Mouse (Mus musculus) lung, embryonic 14.5 days (tissue): ENCODE measurements around the gene Ehmt2. TPM values are rescaled to one million over a fixed set of nuclear protein-coding genes. Genes with fewer than 3 reads are reported as not detected.
A peak's percentile ranks its signal among the peaks of the same experiment; 100 is the strongest.

ENCODE experiments used
- ATAC-seq: fragments of 200-750 bp; cut with Nextera tagmentation; 2 replicates; pipeline ENCODE4 v1.8.0; 2017; ENCODE audit warnings: mild to moderate bottlenecking, moderate TSS enrichment, moderate library complexity; ENCODE audit not compliant: insufficient read depth
- DNase-seq: peaks from one replicate; pipeline ENCODE4 v3.0.0-alpha.2; 2015
- H3K27ac ChIP-seq: fragments of 300-500 bp; sonication (generic); 2 replicates; pipeline ENCODE4 v1.5.1; 2014; ENCODE audit warnings: low read depth, mild to moderate bottlenecking, moderate library complexity
- H3K27me3 ChIP-seq: fragments of 300-500 bp; sonication (generic); 2 replicates; pipeline ENCODE4 v1.6.1; 2014; ENCODE audit warnings: low read length, control low read depth; ENCODE audit not compliant: insufficient read depth
- H3K36me3 ChIP-seq: fragments of 300-500 bp; sonication (generic); 2 replicates; pipeline ENCODE4 v1.6.1; 2014; ENCODE audit warnings: control low read depth; ENCODE audit not compliant: insufficient read depth
- H3K4me1 ChIP-seq: fragments of 300-500 bp; sonication (generic); 2 replicates; pipeline ENCODE4 v1.6.1; 2014; ENCODE audit warnings: antibody characterized with exemption, control low read depth; ENCODE audit not compliant: insufficient read depth
- H3K4me2 ChIP-seq: fragments of 300-500 bp; sonication (generic); 2 replicates; pipeline ENCODE4 v1.6.1; 2014; ENCODE audit warnings: mild to moderate bottlenecking
- H3K4me3 ChIP-seq: fragments of 300-500 bp; sonication (generic); 2 replicates; pipeline ENCODE4 v1.5.1; 2014; ENCODE audit warnings: low read depth, low read length
- H3K9ac ChIP-seq: fragments of 300-500 bp; sonication (generic); 2 replicates; pipeline ENCODE4 v1.6.1; 2014
- H3K9me3 ChIP-seq: fragments of 300-500 bp; sonication (generic); 2 replicates; pipeline ENCODE4 v1.6.1; 2016; ENCODE audit warnings: low read depth, low read length, control low read depth
- CTCF ChIP-seq: IDR thresholded peaks from 2 replicates; pipeline ENCODE4 v1.5.1; 2016; ENCODE audit warnings: antibody characterized with exemption, low read depth
- WGBS: fragments of 180-500 bp; shearing (Covaris S2); extraction: QIAGEN DNeasy Blood & Tissue Kit; methylation state at CpG from one replicate; pipeline ENCODE4 v1.1.7; 2014; 5-methylcytosine and 5-hydroxymethylcytosine counted together
- polyA plus RNA-seq: library from polyadenylated mRNA; unstranded; fragments of >200 nt; fragmentation: Nextera tagmentation; extraction: Ambion mirVana; gene quantifications from 2 replicates; pipeline ENCODE4 v1.2.1, GENCODE M21; 2014

The Ehmt2 gene
- polyA plus RNA-seq, 1 experiment from 2014 or later, result 71.0 TPM

DNA sequence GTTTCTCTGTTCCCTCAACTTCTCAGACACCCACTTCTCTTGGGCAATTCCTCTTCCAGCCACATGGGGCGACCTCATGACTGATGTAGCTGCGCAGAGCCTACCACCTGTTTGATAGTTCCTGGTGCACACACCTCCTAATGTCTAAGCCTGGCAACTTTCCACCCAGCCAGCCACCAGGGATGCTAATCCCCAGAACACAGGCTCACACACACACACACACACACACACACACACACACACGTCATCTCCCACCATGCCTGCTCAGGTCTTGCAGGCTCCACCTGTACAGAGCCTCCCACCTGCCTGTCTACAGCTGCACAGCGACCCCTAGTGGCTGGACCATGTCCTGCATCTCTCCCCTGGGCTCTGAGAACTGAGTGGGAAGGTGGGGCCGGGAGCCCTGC is 13.7 kb downstream of the Ehmt2 start:
- no peak overlapping the region for H3K9ac ChIP-seq
- ATAC-seq (peak; percentile 38), DNase-seq (peak; percentile 80)
- H3K4me3 ChIP-seq, result no peak overlapping the region
- peak; percentile 96 for TF ChIP-seq CTCF
- H3K27me3 ChIP-seq, result no peaks in the 10 kb centered on the region
- 35% methylated on average over 5 of the region's 5 CpGs for WGBS
- H3K4me1 ChIP-seq, result no peaks in the 10 kb centered on the region
- no peak overlapping the region for H3K27ac ChIP-seq
- no peaks in the 10 kb centered on the region for H3K9me3 ChIP-seq
- H3K36me3 ChIP-seq, result peaks cover 73% of the 10 kb centered on the region
- H3K4me2 ChIP-seq, result no peak overlapping the region

DNA sequence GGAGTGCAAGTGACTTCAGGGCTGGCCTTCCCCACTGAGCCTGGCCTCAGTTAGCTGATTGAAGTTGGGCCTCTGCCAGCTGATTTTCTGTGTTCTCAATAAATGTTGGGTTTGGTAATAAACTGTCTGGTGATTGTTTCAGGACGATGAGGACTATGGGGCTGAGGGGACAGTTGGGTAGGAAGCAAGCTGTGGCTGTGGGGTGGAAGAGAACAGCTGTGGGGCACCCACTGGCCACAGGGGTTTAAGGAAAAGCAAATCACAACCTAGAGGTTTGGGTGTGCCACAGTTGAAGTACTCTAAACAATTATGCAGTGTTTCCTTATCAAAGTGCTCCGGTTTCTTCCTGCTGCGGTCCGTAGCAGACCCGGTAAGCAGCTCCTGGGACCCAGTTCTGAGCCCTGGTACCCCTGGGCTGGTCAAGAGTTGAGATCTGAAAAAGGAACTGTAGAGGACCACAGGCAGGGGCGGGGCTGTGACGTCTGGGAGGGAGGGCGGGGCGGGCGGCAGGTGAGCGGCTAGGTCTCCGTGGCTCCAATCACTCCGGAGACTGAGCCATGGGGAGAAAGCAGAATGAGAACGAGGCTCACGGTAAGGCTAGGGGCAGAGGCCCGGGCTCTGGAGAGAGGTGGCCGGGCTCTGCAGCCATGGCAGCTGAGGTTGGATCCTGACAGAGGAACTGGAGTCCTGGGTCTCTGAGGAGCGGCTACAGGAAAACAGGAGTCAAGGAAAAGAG is 15.8 kb downstream of the Ehmt2 start, which contains the start of gene Slc44a4:
TSS of gene Slc44a4 (plus strand) at position 537 of the 736 bp plus-strand sequence.
- Histone ChIP-seq H3K4me1 (no peaks in the 10 kb centered on the region), H3K36me3 (peaks cover 51% of the 10 kb centered on the region), H3K9me3 (no peaks in the 10 kb centered on the region), H3K9ac (no peak within 1 kb of the TSS), H3K27ac (no peak within 1 kb of the TSS), H3K4me2 (peak within 1 kb of the TSS; percentile 25; the same call in 1 of the 2 replicates), H3K4me3 (no peak within 1 kb of the TSS), H3K27me3 (no peaks in the 10 kb centered on the region)
- WGBS, result 31% methylated on average over 18 of the region's 18 CpGs
- DNase-seq, result peak; percentile 25
- TF ChIP-seq CTCF, result no peak
- ATAC-seq, result no peak

DNA sequence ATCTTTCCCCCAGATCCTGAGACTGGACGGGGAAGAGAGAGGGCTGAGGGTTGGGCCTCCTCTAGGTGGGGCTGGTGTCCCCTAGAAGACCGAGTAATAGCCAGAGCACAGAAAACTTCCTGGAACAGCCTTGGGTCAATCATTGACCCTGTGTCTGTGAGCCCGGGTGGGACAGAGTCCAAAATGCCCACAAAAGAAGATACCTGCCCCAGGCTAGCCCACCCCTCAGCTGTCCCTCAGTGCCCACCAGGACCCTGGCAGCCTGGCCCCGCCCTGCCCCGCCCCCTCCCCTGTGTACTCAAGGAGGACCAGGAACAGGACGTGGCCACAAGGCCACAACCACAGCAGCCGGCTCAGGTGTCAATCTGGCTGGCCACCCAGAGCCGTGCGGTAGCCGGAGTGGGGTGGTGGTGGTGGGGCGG is 17.2 kb downstream of the Ehmt2 start:
- Histone ChIP-seq H3K36me3 (peaks cover 38% of the 10 kb centered on the region), H3K9ac (no peak overlapping the region), H3K4me1 (no peaks in the 10 kb centered on the region), H3K27me3 (no peaks in the 10 kb centered on the region), H3K4me2 (peak overlapping the region; percentile 30; the same call in 1 of the 2 replicates), H3K27ac (no peak overlapping the region), H3K4me3 (no peak overlapping the region), H3K9me3 (no peaks in the 10 kb centered on the region)
- 26% methylated on average over 11 of the region's 11 CpGs for WGBS
- peak; percentile 57 for TF ChIP-seq CTCF
- peak; percentile 63 for DNase-seq
- peak; percentile 62 for ATAC-seq

DNA sequence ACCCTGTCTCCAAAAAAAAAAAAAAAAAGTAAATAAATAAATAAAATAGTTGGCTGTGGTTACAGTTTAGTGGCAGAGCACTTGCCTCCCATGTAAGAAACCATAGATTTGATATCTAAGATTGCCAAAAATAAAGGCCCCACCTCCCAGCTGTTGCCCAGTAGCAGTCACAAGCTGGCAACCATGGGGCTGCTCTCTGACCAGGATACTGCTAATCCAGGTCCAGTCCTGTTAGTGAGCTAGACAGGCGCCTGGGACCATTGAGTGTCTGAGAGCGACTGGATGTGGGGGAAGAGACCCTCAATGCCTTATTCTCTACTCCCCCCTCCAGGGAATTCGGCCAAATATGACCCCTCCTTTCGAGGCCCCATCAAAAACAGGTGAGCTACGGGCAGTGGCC is 18.0 kb downstream of the Ehmt2 start:
- no peak for DNase-seq
- TF ChIP-seq CTCF, result no peak

DNA sequence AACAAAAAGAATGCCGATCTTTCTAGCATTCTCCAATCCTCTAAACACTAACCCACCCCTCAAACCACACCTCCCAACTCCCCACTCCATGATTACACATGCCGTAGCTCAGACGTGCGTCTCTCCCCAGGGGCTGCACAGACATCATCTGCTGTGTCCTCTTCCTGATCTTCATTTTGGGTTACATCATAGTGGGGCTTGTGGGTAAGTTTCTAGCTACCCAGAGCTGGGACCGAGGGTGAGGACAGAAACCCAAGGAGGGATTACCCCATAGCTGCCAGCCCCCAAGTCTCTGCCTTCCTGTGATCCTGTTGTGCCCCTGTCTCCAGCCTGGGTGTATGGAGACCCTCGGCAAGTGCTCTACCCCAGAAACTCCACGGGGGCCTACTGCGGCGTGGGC is 18.9 kb downstream of the Ehmt2 start:
- 63% methylated on average over 9 of the region's 9 CpGs for WGBS
- ATAC-seq (no peak), DNase-seq (no peak)
- Histone ChIP-seq H3K9me3 (no peaks in the 10 kb centered on the region), H3K27me3 (no peaks in the 10 kb centered on the region), H3K9ac (no peak overlapping the region), H3K36me3 (peaks cover 20% of the 10 kb centered on the region), H3K27ac (no peak overlapping the region), H3K4me1 (no peaks in the 10 kb centered on the region), H3K4me2 (no peak overlapping the region), H3K4me3 (no peak overlapping the region)
- TF ChIP-seq CTCF, result no peak

More for the DNA sequence above, 18.0 kb downstream of the Ehmt2 start:
- no peak for ATAC-seq
- no peak overlapping the region for H3K9ac ChIP-seq
- 74% methylated on average over 5 of the region's 5 CpGs for WGBS
- H3K27ac ChIP-seq, result no peak overlapping the region
- no peak overlapping the region for H3K4me2 ChIP-seq
- H3K27me3 ChIP-seq, result no peaks in the 10 kb centered on the region
- H3K36me3 ChIP-seq, result peaks cover 29% of the 10 kb centered on the region
- H3K9me3 ChIP-seq, result no peaks in the 10 kb centered on the region
- no peak overlapping the region for H3K4me3 ChIP-seq
- no peaks in the 10 kb centered on the region for H3K4me1 ChIP-seq

DNA sequence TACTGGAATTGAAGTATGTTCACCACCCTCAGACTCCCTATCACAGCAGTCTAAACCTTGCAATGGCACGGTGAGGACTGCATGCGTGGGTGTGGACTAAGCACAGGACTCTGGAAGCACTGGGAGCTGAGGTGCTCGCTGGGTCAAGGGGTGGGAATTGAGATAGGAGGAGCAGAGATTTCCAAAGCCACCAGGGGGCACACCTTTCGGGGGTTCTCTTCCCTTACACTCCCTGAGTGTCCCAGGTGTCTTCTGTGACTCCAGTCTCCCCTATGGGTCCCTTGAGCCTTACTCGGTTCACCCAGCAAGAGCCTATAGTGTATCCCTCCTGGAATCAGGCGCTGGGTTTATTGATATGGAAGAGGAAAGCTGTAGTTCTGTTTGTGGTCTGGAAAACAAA is 24.7 kb downstream of the Ehmt2 start:
- no peaks in the 10 kb centered on the region for H3K9me3 ChIP-seq
- no peaks in the 10 kb centered on the region for H3K36me3 ChIP-seq
- no peaks in the 10 kb centered on the region for H3K4me1 ChIP-seq
- no peak overlapping the region for H3K4me3 ChIP-seq
- 41% methylated on average over 6 of the region's 6 CpGs for WGBS
- no peaks in the 10 kb centered on the region for H3K27me3 ChIP-seq
- DNase-seq (no peak), ATAC-seq (no peak)
- peak; percentile 28 for TF ChIP-seq CTCF
- no peak overlapping the region for H3K4me2 ChIP-seq
- H3K9ac ChIP-seq, result no peak overlapping the region
- no peak overlapping the region for H3K27ac ChIP-seq

DNA sequence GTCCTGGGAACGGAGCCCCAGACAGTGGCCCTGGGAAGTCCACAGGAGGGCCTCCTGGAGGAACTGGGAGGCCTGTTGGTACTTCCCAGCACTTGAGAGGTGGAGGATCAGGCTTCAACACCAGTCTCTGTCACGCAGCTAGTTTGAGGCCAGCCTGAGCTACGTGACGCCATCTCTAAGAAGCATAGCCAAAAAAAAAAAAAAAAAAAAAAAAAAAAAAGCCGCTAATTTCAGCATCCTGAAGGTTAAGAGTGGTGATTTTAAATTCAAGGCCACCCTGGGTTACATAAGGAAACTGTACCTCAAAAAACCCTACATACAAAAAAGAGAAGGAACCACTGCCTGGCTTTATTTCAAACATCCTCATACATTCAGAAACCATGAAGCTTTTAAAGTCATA is 26.0 kb downstream of the Ehmt2 start:
- Histone ChIP-seq H3K27me3 (no peaks in the 10 kb centered on the region), H3K9ac (no peak overlapping the region; the same call in 1 of the 2 replicates), H3K9me3 (no peaks in the 10 kb centered on the region), H3K27ac (no peak overlapping the region), H3K4me1 (no peaks in the 10 kb centered on the region), H3K36me3 (no peaks in the 10 kb centered on the region), H3K4me3 (no peak overlapping the region), H3K4me2 (no peak overlapping the region)
- DNase-seq, result no peak
- WGBS, result 61% methylated on average over 5 of the region's 5 CpGs
- TF ChIP-seq CTCF, result no peak
- ATAC-seq, result no peak
